Mouse (Mus musculus) gastrocnemius, postnatal 4 days (tissue): ENCODE measurements around the gene Notum. TPM values are rescaled to one million over a fixed set of nuclear protein-coding genes. Genes with fewer than 3 reads are reported as not detected.

ENCODE experiments used
- DNase-seq, 2 experiments: peaks; one replicate each; pipeline ENCODE4 v3.0.0; 2021 to 2022; ENCODE audit warnings: low spot score in 2 of 2, mixed read lengths in 2 of 2
- microRNA-seq: library from miRNA; unstranded; fragments of <30 nt; microRNA quantifications from one replicate; pipeline ENCODE4 v1.2.0, GENCODE M21; 2021
- total RNA-seq, 2 experiments: library from RNA; stranded (reverse); gene quantifications; 2 replicates each; pipeline ENCODE4 v1.2.3; 2021

Notum gene
- total RNA-seq, 2 experiments from 2014 or later, result 1.2 to 1.7 TPM

DNA sequence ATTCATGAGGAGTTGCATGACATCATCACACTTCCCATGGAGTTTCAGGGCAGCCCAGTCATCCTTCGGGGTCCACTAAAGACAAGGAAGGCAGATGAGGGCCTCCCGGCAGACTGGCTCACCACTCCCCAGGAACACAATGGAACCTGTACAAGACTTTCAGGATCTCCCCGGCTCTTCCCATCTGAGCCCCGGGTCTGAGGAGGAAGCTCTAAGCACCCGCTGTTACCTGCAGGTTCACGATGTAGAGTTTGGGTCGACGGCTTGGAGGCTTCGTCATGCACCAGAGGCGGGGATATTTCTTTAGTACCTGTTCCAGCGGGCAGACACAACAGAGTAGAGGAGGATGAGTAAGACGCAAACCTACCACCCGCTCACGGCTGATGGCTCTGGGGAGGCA is 40.8 kb downstream of the Notum start:
- peak in 1 of 2 experiments; percentile 8 for DNase-seq

GRCm38 (mm10) chr11:120618619-120619535 is 42.1 kb downstream of the Notum start:
- DNase-seq, result peak in 1 of 2 experiments; percentile 12

GRCm38 (mm10) chr11:120617519-120618112 is 43.4 kb downstream of the Notum start, which contains the start of gene Pcyt2:
Gene Pcyt2 (minus strand): TSS chr11:120617936.
- DNase-seq, result peak; percentile 86 to 93

- DNase-seq, result no peak
These were observed 44.2 kb downstream of the Notum start for GRCm38 (mm10) chr11:120616617-120617294.

- DNase-seq, result no peak
These were observed 45.3 kb downstream of the Notum start for GRCm38 (mm10) chr11:120615606-120616203.

DNA sequence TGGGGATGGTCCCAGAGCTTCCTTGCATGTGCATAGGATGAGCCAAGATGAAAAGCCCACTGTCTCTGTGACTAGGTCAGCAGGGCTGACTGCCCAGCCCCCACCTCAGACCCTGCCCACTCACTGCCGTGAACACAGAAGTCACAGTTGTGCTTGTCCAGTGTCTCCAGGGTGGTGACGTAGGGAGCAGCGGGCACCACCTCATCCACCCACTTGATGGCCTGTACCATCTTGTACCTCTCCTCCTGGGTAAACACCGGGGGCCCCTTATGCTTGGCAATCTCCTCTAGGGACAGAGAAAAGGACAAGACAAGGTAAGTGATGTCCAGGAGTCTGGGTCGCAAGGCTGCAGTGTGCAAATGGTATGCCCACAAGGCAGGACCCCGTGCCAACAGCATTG is 45.8 kb downstream of the Notum start:
- DNase-seq, result no peak

DNA sequence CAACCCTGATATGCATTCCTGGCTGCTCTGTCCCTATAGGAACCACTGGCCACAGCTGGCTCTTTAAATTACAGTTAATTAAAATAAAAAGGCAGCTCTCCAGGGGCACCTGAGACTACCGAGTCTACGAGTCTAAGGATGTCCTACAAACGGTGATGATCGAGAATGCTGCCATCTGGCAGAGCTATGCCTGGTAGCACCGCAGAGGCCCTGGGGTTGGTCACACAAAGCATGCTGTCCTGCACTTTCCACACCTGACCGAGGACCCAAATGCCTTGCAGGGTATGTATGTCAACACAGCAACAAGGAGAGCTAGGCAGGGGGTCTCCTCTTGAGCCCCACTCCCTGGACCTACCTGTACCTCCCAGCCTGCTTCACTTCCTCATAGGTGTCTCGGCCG is 47.0 kb downstream of the Notum start:
- DNase-seq, result no peak

- DNase-seq, result no peak
These were observed 47.4 kb downstream of the Notum start for GRCm38 (mm10) chr11:120613481-120613972.

- peak; percentile 61 to 79 for DNase-seq
These were observed 48.2 kb downstream of the Notum start for GRCm38 (mm10) chr11:120612763-120613162.

- DNase-seq, result no peak
These were observed 50.4 kb downstream of the Notum start for GRCm38 (mm10) chr11:120610477-120611046.

- no peak for DNase-seq
These were observed 51.7 kb downstream of the Notum start for GRCm38 (mm10) chr11:120609250-120609649.

GRCm38 (mm10) chr11:120608241-120609034 is 52.5 kb downstream of the Notum start, which contains the start of gene Npb:
Gene Npb (plus strand): TSS chr11:120608477.
- peak in 1 of 2 experiments; percentile 16 for DNase-seq

- no peak for DNase-seq
These were observed 54.2 kb downstream of the Notum start for GRCm38 (mm10) chr11:120606764-120607163.

DNA sequence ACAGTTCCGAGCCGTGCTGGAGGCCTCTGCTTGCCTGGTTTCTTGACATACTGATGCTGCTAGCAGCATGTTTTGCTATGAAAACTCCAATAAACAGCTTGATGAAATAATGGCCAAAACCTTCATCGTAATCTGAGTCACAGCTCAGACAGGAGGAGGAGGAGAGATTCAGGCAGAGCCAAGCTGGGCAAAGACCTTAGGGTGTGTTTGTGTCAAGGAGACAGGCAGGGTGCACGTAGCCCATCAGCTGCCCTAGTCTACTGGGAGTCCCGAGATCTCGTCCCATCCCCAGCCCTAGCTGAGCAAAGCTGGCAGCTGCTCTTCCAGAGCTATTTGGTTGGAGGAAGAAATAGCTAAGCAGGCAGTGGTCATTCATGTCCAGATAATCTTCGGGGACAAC is 55.3 kb downstream of the Notum start:
- no peak for DNase-seq

Small RNAs within 50 kb of the gene (microRNA-seq; reads per million reads assigned to microRNA genes)
- gene Mir6936, result not detected

Other genes with a start within 250 kb of the Notum start
- 10 to 100 TPM; 68.0 to 80.5 TPM for gene Nploc4, start 223.5 kb downstream of the Notum start, total RNA-seq
- gene Tspan10, start 218.5 kb downstream of the Notum start, total RNA-seq, result 1 to 10 TPM in 1 of 2 experiments, not detected in 1; 4.6 TPM
- gene Pde6g, start 207.7 kb downstream of the Notum start, total RNA-seq, result under 1 TPM in 1 of 2 experiments, not detected in 1; 0.39 TPM
- gene Oxld1, start 203.1 kb downstream of the Notum start, total RNA-seq, result 10 to 100 TPM; 19.3 to 24.8 TPM
- 10 to 100 TPM in 1 of 2 experiments, 1 to 10 TPM in 1; 8.9 to 10.1 TPM for gene Ccdc137, start 203.1 kb downstream of the Notum start, total RNA-seq
- 10 to 100 TPM; 20.8 to 23.8 TPM for gene Arl16, start 193.6 kb downstream of the Notum start, total RNA-seq
- 100 to 1,000 TPM; 116 to 122 TPM for gene Mrpl12, start 176.6 kb downstream of the Notum start, total RNA-seq
- gene Slc25a10, start 169.3 kb downstream of the Notum start, total RNA-seq, result 10 to 100 TPM; 19.6 to 20.0 TPM
- gene Gcgr, start 130.5 kb downstream of the Notum start, total RNA-seq, result under 1 TPM in 1 of 2 experiments, not detected in 1; 0.26 TPM
- 10 to 100 TPM; 74.0 to 81.3 TPM for gene Mcrip1, start 111.4 kb downstream of the Notum start, total RNA-seq
- 10 to 100 TPM; 80.7 to 99.3 TPM for gene Ppp1r27, start 110.0 kb downstream of the Notum start, total RNA-seq
- gene P4hb, start 87.9 kb downstream of the Notum start, total RNA-seq, result 100 to 1,000 TPM; 527 to 538 TPM
- gene Arhgdia, start 79.6 kb downstream of the Notum start, total RNA-seq, result 100 to 1,000 TPM; 278 to 300 TPM
- gene Alyref, start 62.8 kb downstream of the Notum start, total RNA-seq, result 100 to 1,000 TPM; 112 to 113 TPM
- 10 to 100 TPM; 72.5 to 86.2 TPM for gene Anapc11, start 62.8 kb downstream of the Notum start, total RNA-seq
- 1 to 10 TPM in 1 of 2 experiments, not detected in 1; 1.3 TPM for gene Npb, start 52.7 kb downstream of the Notum start, total RNA-seq
- gene Pcyt2, start 43.2 kb downstream of the Notum start, total RNA-seq, result 10 to 100 TPM; 36.6 to 41.4 TPM
- 10 to 100 TPM; 12.2 to 12.6 TPM for gene Sirt7, start 35.9 kb downstream of the Notum start, total RNA-seq
- gene Mafg, start 27.6 kb downstream of the Notum start, total RNA-seq, result 10 to 100 TPM; 36.7 to 42.6 TPM
- gene Pycr1, start 17.4 kb downstream of the Notum start, total RNA-seq, result 10 to 100 TPM; 27.6 to 29.0 TPM
- 10 to 100 TPM; 81.2 to 83.4 TPM for gene Myadml2, start 13.0 kb downstream of the Notum start, total RNA-seq
- 10 to 100 TPM; 48.6 to 55.3 TPM for gene Aspscr1, start 11.8 kb upstream of the Notum start, total RNA-seq
- 10 to 100 TPM; 33.7 to 48.7 TPM for gene Cenpx, start 52.6 kb upstream of the Notum start, total RNA-seq
- gene Lrrc45, start 52.8 kb upstream of the Notum start, total RNA-seq, result 10 to 100 TPM; 16.0 to 21.0 TPM
- gene Rac3, start 60.3 kb upstream of the Notum start, total RNA-seq, result 1 to 10 TPM; 2.5 to 4.8 TPM
- 1 to 10 TPM; 4.8 to 5.3 TPM for gene Dcxr, start 66.1 kb upstream of the Notum start, total RNA-seq
- gene Cbr2, start 70.9 kb upstream of the Notum start, total RNA-seq, result 10 to 100 TPM in 1 of 2 experiments, 1 to 10 TPM in 1; 9.5 to 10.4 TPM
- 10 to 100 TPM; 26.7 to 27.1 TPM for gene Hmga1b, start 101.6 kb upstream of the Notum start, total RNA-seq
- gene Rfng, start 123.0 kb upstream of the Notum start, total RNA-seq, result 10 to 100 TPM in 1 of 2 experiments, 1 to 10 TPM in 1; 8.3 to 10.9 TPM
- gene Gps1, start 123.1 kb upstream of the Notum start, total RNA-seq, result 10 to 100 TPM; 67.1 to 70.9 TPM
- gene Dus1l, start 135.2 kb upstream of the Notum start, total RNA-seq, result 10 to 100 TPM; 37.8 TPM
- 10 to 100 TPM; 48.6 to 49.9 TPM for gene Fasn, start 163.4 kb upstream of the Notum start, total RNA-seq